Mouse (Mus musculus) intestine, embryonic 16.5 days (tissue): ENCODE results near the gene Olfr342. TPM values are rescaled to one million over a fixed set of nuclear protein-coding genes. Genes with fewer than 3 reads are reported as not detected.

Source experiments
- ATAC-seq: fragments of 200-750 bp; cut with Nextera tagmentation; 2 replicates; pipeline ENCODE4 v1.8.0; 2017; ENCODE audit warnings: moderate TSS enrichment, moderate library complexity
- H3K27ac ChIP-seq: fragments of 300-500 bp; sonication (generic); 2 replicates; pipeline ENCODE4 v1.5.1; 2014; ENCODE audit warnings: mild to moderate bottlenecking, low read length
- H3K27me3 ChIP-seq: fragments of 300-500 bp; sonication (generic); replicated peaks from 2 replicates; pipeline ENCODE4 v1.6.1; 2014; ENCODE audit warnings: low read length, control low read depth, mixed read lengths; ENCODE audit not compliant: control insufficient read depth, insufficient read depth
- H3K36me3 ChIP-seq: fragments of 300-500 bp; sonication (generic); 2 replicates; pipeline ENCODE4 v1.6.1; 2014; ENCODE audit warnings: low read length, control low read depth; ENCODE audit not compliant: control insufficient read depth, insufficient read depth
- H3K4me1 ChIP-seq: fragments of 300-500 bp; sonication (generic); 2 replicates; pipeline ENCODE4 v1.6.1; 2014; ENCODE audit warnings: low read length, control low read depth, mixed read lengths; ENCODE audit not compliant: control insufficient read depth, insufficient read depth
- H3K4me2 ChIP-seq: fragments of 300-500 bp; sonication (generic); 2 replicates; pipeline ENCODE4 v1.6.1; 2014; ENCODE audit warnings: low read depth, low read length, control low read depth
- H3K4me3 ChIP-seq: fragments of 300-500 bp; sonication (generic); 2 replicates; pipeline ENCODE4 v1.5.1; 2014; ENCODE audit warnings: mild to moderate bottlenecking, low read length
- H3K9ac ChIP-seq: fragments of 300-500 bp; sonication (generic); 2 replicates; pipeline ENCODE4 v1.6.1; 2014; ENCODE audit warnings: low read depth, low read length
- H3K9me3 ChIP-seq: fragments of 300-500 bp; sonication (generic); 2 replicates; pipeline ENCODE4 v1.6.1; 2016; ENCODE audit warnings: low read length, control low read depth; ENCODE audit not compliant: control insufficient read depth
- WGBS: fragments of 180-500 bp; shearing (Covaris S2); extraction: QIAGEN DNeasy Blood & Tissue Kit; methylation state at CpG from one replicate; pipeline ENCODE4 v1.1.7; 2014; 5-methylcytosine and 5-hydroxymethylcytosine counted together
- polyA plus RNA-seq: library from polyadenylated mRNA; unstranded; fragments of >200 nt; fragmentation: Nextera tagmentation; extraction: Ambion mirVana; gene quantifications from 2 replicates; pipeline ENCODE4 v1.2.1, GENCODE M21; 2015

The Olfr342 gene
- not detected in 2 replicates for polyA plus RNA-seq

GRCm38 (mm10) chr2:36524698-36525097 lies at the start of gene Olfr342:
TSS of gene Olfr342 (plus strand) at chr2:36524998.
- Histone ChIP-seq H3K9me3 (peaks cover 4% of the 10 kb centered on the region; the same call in 1 of the 2 replicates), H3K27me3 (no peaks in the 10 kb centered on the region), H3K27ac (no peak within 1 kb of the TSS), H3K36me3 (no peaks in the 10 kb centered on the region), H3K4me1 (no peaks in the 10 kb centered on the region), H3K4me2 (no peak within 1 kb of the TSS), H3K9ac (no peak within 1 kb of the TSS), H3K4me3 (no peak within 1 kb of the TSS)
- 73% methylated on average over 3 of the region's 3 CpGs for WGBS
- no peak for ATAC-seq

GRCm38 (mm10) chr2:36482368-36482767 lies 42.4 kb upstream of the Olfr342 start, which contains the start of gene Olfr341:
TSS of gene Olfr341 (minus strand) at chr2:36482468.
- no peak for ATAC-seq
- no peaks in the 10 kb centered on the region for H3K36me3 ChIP-seq
- no peaks in the 10 kb centered on the region for H3K27me3 ChIP-seq
- H3K4me2 ChIP-seq: no peak within 1 kb of the TSS
- H3K4me3 ChIP-seq: no peak within 1 kb of the TSS
- H3K27ac ChIP-seq: no peak within 1 kb of the TSS
- H3K9ac ChIP-seq: no peak within 1 kb of the TSS
- H3K4me1 ChIP-seq: no peaks in the 10 kb centered on the region
- H3K9me3 ChIP-seq: no peaks in the 10 kb centered on the region

- no peaks in the 10 kb centered on the region for H3K36me3 ChIP-seq
- H3K4me2 ChIP-seq: no peak overlapping the region
- no peak overlapping the region for H3K9ac ChIP-seq
- H3K4me1 ChIP-seq: no peaks in the 10 kb centered on the region
- 0 out of 2 replicates have a peak, but pooled peaks cover 3% of the 10 kb centered on the region for H3K9me3 ChIP-seq
- ATAC-seq: no peak
- H3K4me3 ChIP-seq: no peak overlapping the region
- H3K27ac ChIP-seq: no peak overlapping the region
- H3K27me3 ChIP-seq: no peaks in the 10 kb centered on the region
These were observed 40.4 kb downstream of the Olfr342 start for GRCm38 (mm10) chr2:36565156-36565555.

GRCm38 (mm10) chr2:36566362-36566761 lies 41.6 kb downstream of the Olfr342 start, which contains the start of gene Olfr344:
TSS of gene Olfr344 (plus strand) at chr2:36566662.
- Histone ChIP-seq H3K27ac (no peak within 1 kb of the TSS), H3K4me3 (no peak within 1 kb of the TSS), H3K4me2 (no peak within 1 kb of the TSS), H3K9me3 (0 out of 2 replicates have a peak, but pooled peaks cover 3% of the 10 kb centered on the region), H3K9ac (no peak within 1 kb of the TSS), H3K27me3 (no peaks in the 10 kb centered on the region), H3K36me3 (no peaks in the 10 kb centered on the region), H3K4me1 (no peaks in the 10 kb centered on the region)
- ATAC-seq: no peak
- 86% methylated on average over 1 of the region's 1 CpGs for WGBS

- Histone ChIP-seq H3K9me3 (0 out of 2 replicates have a peak, but pooled peaks cover 3% of the 10 kb centered on the region), H3K4me2 (no peak overlapping the region), H3K4me1 (no peaks in the 10 kb centered on the region), H3K27me3 (no peaks in the 10 kb centered on the region), H3K27ac (no peak overlapping the region), H3K4me3 (no peak overlapping the region), H3K36me3 (no peaks in the 10 kb centered on the region), H3K9ac (no peak overlapping the region)
- no peak for ATAC-seq
These were observed 42.2 kb downstream of the Olfr342 start for GRCm38 (mm10) chr2:36567022-36567421.

- H3K9ac ChIP-seq: no peak overlapping the region
- no peaks in the 10 kb centered on the region for H3K4me1 ChIP-seq
- H3K4me3 ChIP-seq: no peak overlapping the region
- no peaks in the 10 kb centered on the region for H3K27me3 ChIP-seq
- H3K9me3 ChIP-seq: 0 out of 2 replicates have a peak, but pooled peaks cover 3% of the 10 kb centered on the region
- no peaks in the 10 kb centered on the region for H3K36me3 ChIP-seq
- WGBS: 93% methylated on average over 3 of the region's 3 CpGs
- no peak overlapping the region for H3K4me2 ChIP-seq
- no peak overlapping the region for H3K27ac ChIP-seq
- ATAC-seq: no peak
These were observed 43.0 kb downstream of the Olfr342 start for GRCm38 (mm10) chr2:36567845-36568244.

Other genes starting within 250 kb of the Olfr342 start
- gene Olfr338, start 151.5 kb upstream of the Olfr342 start, polyA plus RNA-seq: not detected in 2 replicates
- gene Olfr339, start 106.1 kb upstream of the Olfr342 start, polyA plus RNA-seq: not detected in 2 replicates
- gene Olfr340, start 72.4 kb upstream of the Olfr342 start, polyA plus RNA-seq: not detected in 2 replicates
- gene Olfr341, start 42.5 kb upstream of the Olfr342 start, polyA plus RNA-seq: not detected in 2 replicates
- not detected in 2 replicates for gene Olfr344, start 41.7 kb downstream of the Olfr342 start, polyA plus RNA-seq
- not detected in 2 replicates for gene Olfr345, start 115.0 kb downstream of the Olfr342 start, polyA plus RNA-seq
- not detected in 2 replicates for gene Olfr346, start 160.8 kb downstream of the Olfr342 start, polyA plus RNA-seq
- not detected in 2 replicates for gene Olfr347, start 206.9 kb downstream of the Olfr342 start, polyA plus RNA-seq